Mouse (Mus musculus): ENCODE results near the gene Pwwp2b. TPM values are rescaled to one million over a fixed set of nuclear protein-coding genes. Genes with fewer than 3 reads are reported as not detected.

Gene Pwwp2b
- polyA plus RNA-seq, 1 experiment from 2014 or later, result 11.7 TPM

DNA sequence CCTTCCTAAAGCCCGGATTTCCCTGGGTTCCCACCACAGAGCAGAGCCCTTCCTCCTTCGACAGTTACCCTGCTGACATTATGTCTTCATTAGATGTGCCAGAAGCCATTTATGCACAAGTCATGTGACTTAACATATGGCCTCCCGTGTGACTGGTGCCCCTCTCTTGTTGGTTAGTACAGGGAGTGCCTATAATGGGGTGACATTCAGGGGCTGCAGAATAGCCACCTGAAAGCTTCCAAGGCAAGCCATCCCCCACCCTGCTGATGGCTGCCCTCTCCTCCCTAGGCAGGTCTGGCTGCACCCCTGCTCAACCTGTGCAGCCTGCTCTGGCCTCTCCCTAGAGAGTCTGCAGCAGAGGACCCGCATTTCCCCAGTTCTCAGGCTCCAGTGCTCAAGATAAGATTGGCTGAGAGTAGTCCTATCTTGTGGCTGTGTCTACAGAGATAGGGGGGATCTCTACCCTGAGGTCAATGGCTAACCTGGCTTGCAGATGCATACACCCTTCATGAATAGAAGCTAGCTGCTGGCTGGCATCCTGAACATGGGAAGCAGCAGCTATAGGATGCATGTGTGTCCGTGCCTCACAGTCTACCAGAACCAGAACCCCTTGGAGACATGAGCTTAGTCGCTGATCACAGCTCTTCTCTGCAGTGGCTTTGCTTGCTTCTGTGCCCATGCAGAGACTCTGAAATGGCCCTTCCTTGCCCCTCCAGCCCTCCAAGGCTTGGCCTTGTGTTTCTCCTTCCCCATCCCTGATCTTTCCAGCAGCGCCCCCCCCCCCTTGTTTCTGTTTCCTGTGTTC is 1.3 kb downstream of the Pwwp2b start:
- Histone ChIP-seq H3K27ac (no peak overlapping the region), H3K27me3 (peaks cover 19% of the 10 kb centered on the region), H3K36me3 (no peaks in the 10 kb centered on the region), H3K9ac (peak overlapping the region; percentile 79), H3K9me3 (no peaks in the 10 kb centered on the region), H3K4me1 (peaks cover 72% of the 10 kb centered on the region), H3K4me3 (peak overlapping the region; percentile 71), H3K4me2 (replicated peaks) (peak overlapping the region; percentile 95)
- ATAC-seq (ENCODE audit: low FRiP score, low read depth), result no peak
- 29% methylated on average over 7 of the region's 7 CpGs for WGBS

GRCm38 (mm10) chr7:139251881-139252301 is 3.6 kb downstream of the Pwwp2b start:
- peak overlapping the region; percentile 48; the same call in 1 of the 2 replicates for H3K27ac ChIP-seq
- peaks cover 62% of the 10 kb centered on the region for H3K4me1 ChIP-seq
- H3K9me3 ChIP-seq, result no peaks in the 10 kb centered on the region
- H3K36me3 ChIP-seq, result peaks cover 22% of the 10 kb centered on the region
- H3K4me3 ChIP-seq, result no peak overlapping the region
- H3K27me3 ChIP-seq, result peaks cover 12% of the 10 kb centered on the region
- 78% methylated on average over 5 of the region's 5 CpGs for WGBS
- H3K9ac ChIP-seq, result peak overlapping the region; percentile 25; the same call in 1 of the 2 replicates
- 0 out of 2 replicates have a peak overlapping the region, but pooled peaks have one; percentile 11 for H3K4me2 ChIP-seq (replicated peaks)
- no peak for ATAC-seq (ENCODE audit: low FRiP score, low read depth)

- H3K36me3 ChIP-seq, result peaks cover 28% of the 10 kb centered on the region
- H3K4me2 ChIP-seq (replicated peaks), result no peak overlapping the region
- H3K4me1 ChIP-seq, result peaks cover 55% of the 10 kb centered on the region
- peaks cover 11% of the 10 kb centered on the region for H3K27me3 ChIP-seq
- 88% methylated on average over 7 of the region's 7 CpGs for WGBS
- H3K27ac ChIP-seq, result no peak overlapping the region
- no peaks in the 10 kb centered on the region for H3K9me3 ChIP-seq
- H3K9ac ChIP-seq, result no peak overlapping the region
- no peak overlapping the region for H3K4me3 ChIP-seq
- ATAC-seq (ENCODE audit: low FRiP score, low read depth), result no peak
These were observed 4.3 kb downstream of the Pwwp2b start for GRCm38 (mm10) chr7:139252566-139252965.

- no peak for ATAC-seq (ENCODE audit: low FRiP score, low read depth)
- Histone ChIP-seq H3K9ac (0 out of 2 replicates have a peak overlapping the region, but pooled peaks have one; percentile 31), H3K9me3 (no peaks in the 10 kb centered on the region), H3K4me2 (replicated peaks) (no peak overlapping the region), H3K36me3 (peaks cover 29% of the 10 kb centered on the region), H3K4me1 (peaks cover 51% of the 10 kb centered on the region), H3K27me3 (peaks cover 11% of the 10 kb centered on the region), H3K27ac (no peak overlapping the region), H3K4me3 (no peak overlapping the region)
- WGBS, result 71% methylated on average over 9 of the region's 9 CpGs
These were observed 4.7 kb downstream of the Pwwp2b start for GRCm38 (mm10) chr7:139252986-139253385.

- H3K36me3 ChIP-seq, result peaks cover 29% of the 10 kb centered on the region
- 0 out of 2 replicates have a peak overlapping the region, but pooled peaks have one; percentile 31 for H3K9ac ChIP-seq
- no peak overlapping the region for H3K27ac ChIP-seq
- 64% methylated on average over 3 of the region's 3 CpGs for WGBS
- H3K4me1 ChIP-seq, result peaks cover 51% of the 10 kb centered on the region
- peaks cover 11% of the 10 kb centered on the region for H3K27me3 ChIP-seq
- ATAC-seq (ENCODE audit: low FRiP score, low read depth), result no peak
- no peaks in the 10 kb centered on the region for H3K9me3 ChIP-seq
- H3K4me3 ChIP-seq, result no peak overlapping the region
- H3K4me2 ChIP-seq (replicated peaks), result no peak overlapping the region
These were observed 5.2 kb downstream of the Pwwp2b start for GRCm38 (mm10) chr7:139253462-139253861.

GRCm38 (mm10) chr7:139254626-139255025 is 6.3 kb downstream of the Pwwp2b start:
- Histone ChIP-seq H3K9ac (no peak overlapping the region), H3K27me3 (peaks cover 4% of the 10 kb centered on the region), H3K4me1 (peaks cover 42% of the 10 kb centered on the region), H3K4me2 (replicated peaks) (no peak overlapping the region), H3K4me3 (no peak overlapping the region), H3K9me3 (no peaks in the 10 kb centered on the region), H3K36me3 (peaks cover 29% of the 10 kb centered on the region), H3K27ac (no peak overlapping the region)
- 76% methylated on average over 5 of the region's 5 CpGs for WGBS
- no peak for ATAC-seq (ENCODE audit: low FRiP score, low read depth)

DNA sequence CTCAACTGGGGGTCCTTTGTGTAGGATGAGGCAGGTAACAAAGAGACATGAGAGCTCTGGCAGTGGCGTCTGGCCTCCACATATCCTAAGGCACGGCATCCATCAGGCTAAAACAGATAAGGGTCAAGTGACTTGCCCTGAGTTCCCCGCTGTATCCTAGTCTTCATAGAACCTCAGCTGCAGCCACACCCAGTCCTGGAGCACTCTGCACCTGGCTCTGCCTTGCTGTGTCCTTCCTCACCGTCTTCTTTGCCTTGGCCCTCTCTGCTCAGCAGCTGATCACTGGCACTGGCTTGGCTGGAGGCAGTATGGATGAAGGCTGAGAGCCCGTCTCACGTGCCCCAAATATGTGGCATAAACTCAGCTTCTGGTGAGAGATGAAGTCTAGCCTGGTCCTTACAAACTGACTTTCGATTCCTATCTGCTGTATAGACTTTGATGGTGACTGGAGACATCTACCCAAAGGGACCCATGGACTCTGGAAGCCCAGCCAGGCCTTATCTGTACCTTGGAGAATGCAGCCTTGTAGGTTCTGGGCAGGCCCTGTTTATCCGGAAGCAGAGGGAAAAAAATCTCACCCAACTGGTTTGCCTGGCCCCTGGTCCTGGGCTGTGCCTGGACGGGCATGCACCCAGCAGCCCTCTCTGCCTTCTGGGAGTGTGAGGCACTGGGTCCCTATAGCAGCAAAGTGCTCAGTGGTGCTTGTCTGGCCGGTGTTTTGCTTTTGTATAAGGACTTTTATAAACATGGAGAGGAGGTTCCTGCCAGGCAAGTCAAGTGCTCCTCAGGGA is 9.7 kb downstream of the Pwwp2b start:
- Histone ChIP-seq H3K4me3 (no peak overlapping the region), H3K4me2 (replicated peaks) (no peak overlapping the region), H3K27ac (0 out of 2 replicates have a peak overlapping the region, but pooled peaks have one; percentile 22), H3K9me3 (no peaks in the 10 kb centered on the region), H3K9ac (no peak overlapping the region), H3K27me3 (no peaks in the 10 kb centered on the region), H3K36me3 (peaks cover 47% of the 10 kb centered on the region), H3K4me1 (peaks cover 9% of the 10 kb centered on the region; the same call in 1 of the 2 replicates)
- ATAC-seq (ENCODE audit: low FRiP score, low read depth), result no peak
- 72% methylated on average over 10 of the region's 10 CpGs for WGBS

DNA sequence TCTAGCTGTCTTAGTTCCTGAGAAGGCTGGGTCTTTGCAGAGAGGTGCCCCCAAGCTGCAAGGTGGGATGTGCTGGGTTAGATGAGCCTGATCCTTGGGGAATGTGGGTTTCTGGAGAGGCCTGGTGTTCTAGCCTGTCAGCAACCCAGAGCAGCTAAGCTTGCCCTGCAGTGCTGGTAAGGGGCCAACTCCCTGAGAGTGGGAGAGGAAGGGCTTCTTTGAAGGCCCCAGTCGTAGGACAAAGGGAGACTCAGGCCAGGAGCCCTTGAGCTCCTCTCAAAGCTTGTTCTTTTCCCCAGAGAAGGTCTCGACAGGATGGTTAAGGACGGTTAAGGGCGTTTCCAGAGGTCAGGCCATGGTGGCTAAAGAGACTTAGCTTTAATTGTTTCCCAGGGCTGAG is 16.1 kb downstream of the Pwwp2b start:
- Histone ChIP-seq H3K4me1 (peaks cover 4% of the 10 kb centered on the region), H3K27me3 (no peaks in the 10 kb centered on the region), H3K4me3 (no peak overlapping the region), H3K9me3 (no peaks in the 10 kb centered on the region), H3K9ac (no peak overlapping the region), H3K27ac (no peak overlapping the region), H3K4me2 (replicated peaks) (no peak overlapping the region), H3K36me3 (peaks cover 33% of the 10 kb centered on the region)
- WGBS, result 43% methylated on average over 4 of the region's 4 CpGs
- ATAC-seq (ENCODE audit: low FRiP score, low read depth), result no peak

GRCm38 (mm10) chr7:139265634-139266033 is 17.4 kb downstream of the Pwwp2b start:
- no peak overlapping the region for H3K27ac ChIP-seq
- no peak overlapping the region for H3K4me2 ChIP-seq (replicated peaks)
- H3K27me3 ChIP-seq, result no peaks in the 10 kb centered on the region
- WGBS, result 54% methylated on average over 6 of the region's 6 CpGs
- H3K9ac ChIP-seq, result no peak overlapping the region
- H3K4me1 ChIP-seq, result peaks cover 4% of the 10 kb centered on the region
- H3K36me3 ChIP-seq, result peaks cover 29% of the 10 kb centered on the region
- ATAC-seq (ENCODE audit: low FRiP score, low read depth), result no peak
- no peak overlapping the region for H3K4me3 ChIP-seq
- H3K9me3 ChIP-seq, result no peaks in the 10 kb centered on the region

GRCm38 (mm10) chr7:139266431-139266830 is 18.1 kb downstream of the Pwwp2b start:
- Histone ChIP-seq H3K9ac (no peak overlapping the region), H3K4me1 (peaks cover 4% of the 10 kb centered on the region), H3K4me2 (replicated peaks) (no peak overlapping the region), H3K9me3 (no peaks in the 10 kb centered on the region), H3K4me3 (no peak overlapping the region), H3K36me3 (peaks cover 22% of the 10 kb centered on the region), H3K27me3 (no peaks in the 10 kb centered on the region), H3K27ac (no peak overlapping the region)
- ATAC-seq (ENCODE audit: low FRiP score, low read depth), result no peak
- WGBS, result 72% methylated on average over 6 of the region's 6 CpGs

DNA sequence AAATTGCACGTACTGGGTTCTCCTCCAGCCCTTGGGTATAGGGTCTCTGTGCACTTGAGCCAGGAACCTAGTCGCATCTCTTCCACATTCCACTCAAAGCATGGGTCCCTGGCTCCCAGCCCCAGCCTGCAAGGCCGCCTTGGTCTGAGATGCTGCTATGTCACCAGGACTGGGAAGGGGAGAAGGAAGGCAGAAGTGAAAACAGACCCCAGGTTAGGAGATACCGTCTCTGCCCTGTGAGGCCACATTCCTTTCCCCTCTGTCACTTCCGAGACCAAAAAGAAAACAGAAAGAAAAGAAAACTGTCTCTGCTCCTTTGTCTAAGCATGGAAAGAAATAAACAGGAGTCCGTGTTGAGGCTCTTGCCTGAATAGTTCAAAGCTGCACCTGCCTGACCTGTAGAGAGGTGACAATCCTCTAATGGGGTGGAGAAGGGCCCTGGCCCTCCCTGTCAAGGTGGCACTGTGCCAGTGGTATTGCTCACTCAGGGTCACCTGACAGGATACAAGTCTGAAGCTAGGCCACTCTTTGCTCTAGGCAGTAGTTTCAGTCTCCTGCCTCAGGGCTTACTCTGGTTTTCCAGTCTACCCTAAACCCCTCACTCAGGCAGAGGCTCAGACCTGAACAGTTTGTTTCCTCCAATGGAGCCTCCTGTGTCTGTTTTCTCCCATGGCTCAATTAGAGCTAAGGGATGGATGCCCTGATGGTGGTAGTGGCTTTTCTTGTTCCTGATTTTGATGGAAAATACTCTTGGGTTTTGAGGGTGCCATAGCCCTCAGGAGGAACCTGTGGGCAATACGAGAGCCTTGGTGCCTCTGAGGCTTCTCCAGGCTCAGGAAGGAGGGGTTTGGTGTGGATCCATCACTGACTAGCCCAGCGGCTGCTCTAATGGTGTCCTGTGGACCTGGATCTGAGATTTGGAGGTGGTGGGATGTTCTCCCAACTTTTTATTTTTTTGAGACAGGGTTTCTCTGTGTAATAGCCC is 18.9 kb downstream of the Pwwp2b start:
- Histone ChIP-seq H3K4me3 (no peak overlapping the region), H3K4me2 (replicated peaks) (no peak overlapping the region), H3K27ac (no peak overlapping the region), H3K36me3 (peaks cover 17% of the 10 kb centered on the region), H3K9ac (no peak overlapping the region), H3K9me3 (no peaks in the 10 kb centered on the region), H3K4me1 (peaks cover 8% of the 10 kb centered on the region), H3K27me3 (no peaks in the 10 kb centered on the region)
- no peak for ATAC-seq (ENCODE audit: low FRiP score, low read depth)
- WGBS, result 70% methylated on average over 8 of the region's 8 CpGs

Measured in limb, embryonic 13.5 days (tissue).